Mouse (Mus musculus) kidney, postnatal 0 days (tissue): ENCODE data around the gene Gjc1. TPM values are rescaled to one million over a fixed set of nuclear protein-coding genes. Genes with fewer than 3 reads are reported as not detected.

Experiments used
- ATAC-seq: fragments of 200-750 bp; cut with Nextera tagmentation; replicated peaks from 2 replicates; pipeline ENCODE4 v1.8.0; 2017; ENCODE audit warnings: low read depth, moderate number of reproducible peaks, moderate TSS enrichment, moderate library complexity; ENCODE audit not compliant: low FRiP score
- DNase-seq: peaks from one replicate; pipeline ENCODE4 v3.0.0-alpha.2; 2016; ENCODE audit warnings: low spot score
- H3K27ac ChIP-seq: fragments of 300-500 bp; sonication (generic); 2 replicates; pipeline ENCODE4 v1.5.1; 2014; ENCODE audit warnings: mild to moderate bottlenecking
- H3K27me3 ChIP-seq: fragments of 300-500 bp; sonication (generic); 2 replicates; pipeline ENCODE4 v1.6.1; 2014; ENCODE audit warnings: low read length, mixed read lengths; ENCODE audit not compliant: insufficient read depth
- H3K36me3 ChIP-seq: fragments of 300-500 bp; sonication (generic); 2 replicates; pipeline ENCODE4 v1.6.1; 2014; ENCODE audit warnings: low read length, mixed read lengths; ENCODE audit not compliant: insufficient read depth
- H3K4me1 ChIP-seq: fragments of 300-500 bp; sonication (generic); replicated peaks from 2 replicates; pipeline ENCODE4 v1.6.1; 2014; ENCODE audit warnings: antibody characterized with exemption, low read length, mixed read lengths; ENCODE audit not compliant: insufficient read depth
- H3K4me2 ChIP-seq: fragments of 300-500 bp; sonication (generic); 2 replicates; pipeline ENCODE4 v1.6.1; 2014; ENCODE audit warnings: mild to moderate bottlenecking, low read length, moderate library complexity, mixed read lengths
- H3K4me3 ChIP-seq: fragments of 300-500 bp; sonication (generic); replicated peaks from 2 replicates; pipeline ENCODE4 v1.5.1; 2014; ENCODE audit warnings: low read depth, low read length
- H3K9ac ChIP-seq: fragments of 300-500 bp; sonication (generic); 2 replicates; pipeline ENCODE4 v1.6.1; 2014; ENCODE audit warnings: low read depth, low read length
- H3K9me3 ChIP-seq: fragments of 300-500 bp; sonication (generic); replicated peaks from 2 replicates; pipeline ENCODE4 v1.6.1; 2016; ENCODE audit warnings: low read length, inconsistent platforms, mixed read lengths
- CTCF ChIP-seq: IDR thresholded peaks from 2 replicates; pipeline ENCODE4 v1.5.1; 2016; ENCODE audit warnings: antibody characterized with exemption, low read depth, mild to moderate bottlenecking, moderate library complexity
- WGBS: fragments of 180-500 bp; shearing (Covaris S2); extraction: QIAGEN DNeasy Blood & Tissue Kit; methylation state at CpG from one replicate; pipeline ENCODE4 v1.1.7; 2014; 5-methylcytosine and 5-hydroxymethylcytosine counted together
- polyA plus RNA-seq: library from polyadenylated mRNA; unstranded; fragments of >200 nt; fragmentation: Nextera tagmentation; extraction: Ambion mirVana; gene quantifications from 2 replicates; pipeline ENCODE4 v1.2.1, GENCODE M21; 2015

The Gjc1 gene
- polyA plus RNA-seq, 1 experiment from 2014 or later: 44.2 TPM

DNA sequence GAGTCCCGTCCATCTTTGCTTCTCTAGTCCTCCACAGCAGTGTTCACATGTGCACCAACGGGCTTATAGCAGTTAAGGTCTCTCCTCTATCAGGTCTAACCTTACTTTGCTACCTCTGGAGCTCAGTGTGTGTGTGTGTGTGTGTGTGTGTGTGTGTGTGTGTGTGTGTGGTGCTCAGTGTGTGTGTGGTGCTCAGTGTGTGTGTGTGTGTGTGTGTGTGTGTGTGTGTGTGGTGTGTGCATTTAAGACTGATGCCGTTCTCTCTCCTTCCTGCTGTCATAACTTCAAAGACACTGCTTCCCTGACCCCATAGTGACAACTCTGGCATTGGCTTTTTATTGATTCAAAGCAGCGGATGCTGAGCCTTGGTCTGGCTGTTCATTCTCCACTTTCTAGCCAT lies 16.0 kb upstream of the Gjc1 start, which contains the start of gene Higd1b:
Gene Higd1b (plus strand): TSS at position 301 of the 400 bp plus-strand sequence.
- WGBS: 55% methylated on average over 4 of the region's 4 CpGs
- no peak within 1 kb of the TSS for H3K4me3 ChIP-seq
- no peak within 1 kb of the TSS for H3K4me2 ChIP-seq
- H3K27me3 ChIP-seq: no peaks in the 10 kb centered on the region
- H3K4me1 ChIP-seq: 0 out of 2 replicates have a peak, but pooled peaks cover 4% of the 10 kb centered on the region
- no peak within 1 kb of the TSS for H3K9ac ChIP-seq
- no peak for ATAC-seq
- TF ChIP-seq CTCF: no peak
- H3K36me3 ChIP-seq: peaks cover 24% of the 10 kb centered on the region; the same call in 1 of the 2 replicates
- H3K9me3 ChIP-seq: no peaks in the 10 kb centered on the region
- no peak for DNase-seq
- peak within 1 kb of the TSS; percentile 19; the same call in 1 of the 2 replicates for H3K27ac ChIP-seq

DNA sequence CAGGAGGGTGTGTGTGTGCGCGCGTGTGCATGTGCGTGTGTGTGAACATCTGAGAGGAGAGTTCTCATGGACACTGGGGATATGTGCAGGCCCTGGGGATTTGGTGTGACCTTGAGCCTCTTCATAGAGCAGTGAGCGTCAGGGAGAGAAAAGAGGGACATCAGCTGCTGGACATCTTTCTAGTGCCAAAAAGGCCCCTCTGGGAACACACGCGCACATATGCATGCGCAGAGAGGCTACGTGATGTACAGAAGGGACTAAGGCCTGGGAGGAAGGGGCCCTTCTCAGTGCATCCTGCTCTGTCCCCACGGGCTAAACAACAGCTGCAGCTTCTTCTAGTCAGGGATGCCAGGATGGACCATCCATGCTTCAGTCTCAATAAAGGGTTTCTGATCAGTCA lies 14.7 kb upstream of the Gjc1 start:
- H3K9me3 ChIP-seq: no peaks in the 10 kb centered on the region
- H3K4me3 ChIP-seq: no peak overlapping the region
- H3K36me3 ChIP-seq: peaks cover 13% of the 10 kb centered on the region; the same call in 1 of the 2 replicates
- WGBS: 83% methylated on average over 10 of the region's 10 CpGs
- DNase-seq (no peak), ATAC-seq (no peak)
- H3K4me1 ChIP-seq: 0 out of 2 replicates have a peak, but pooled peaks cover 4% of the 10 kb centered on the region
- no peaks in the 10 kb centered on the region for H3K27me3 ChIP-seq
- TF ChIP-seq CTCF: no peak
- no peak overlapping the region for H3K4me2 ChIP-seq
- H3K9ac ChIP-seq: no peak overlapping the region
- H3K27ac ChIP-seq: no peak overlapping the region

DNA sequence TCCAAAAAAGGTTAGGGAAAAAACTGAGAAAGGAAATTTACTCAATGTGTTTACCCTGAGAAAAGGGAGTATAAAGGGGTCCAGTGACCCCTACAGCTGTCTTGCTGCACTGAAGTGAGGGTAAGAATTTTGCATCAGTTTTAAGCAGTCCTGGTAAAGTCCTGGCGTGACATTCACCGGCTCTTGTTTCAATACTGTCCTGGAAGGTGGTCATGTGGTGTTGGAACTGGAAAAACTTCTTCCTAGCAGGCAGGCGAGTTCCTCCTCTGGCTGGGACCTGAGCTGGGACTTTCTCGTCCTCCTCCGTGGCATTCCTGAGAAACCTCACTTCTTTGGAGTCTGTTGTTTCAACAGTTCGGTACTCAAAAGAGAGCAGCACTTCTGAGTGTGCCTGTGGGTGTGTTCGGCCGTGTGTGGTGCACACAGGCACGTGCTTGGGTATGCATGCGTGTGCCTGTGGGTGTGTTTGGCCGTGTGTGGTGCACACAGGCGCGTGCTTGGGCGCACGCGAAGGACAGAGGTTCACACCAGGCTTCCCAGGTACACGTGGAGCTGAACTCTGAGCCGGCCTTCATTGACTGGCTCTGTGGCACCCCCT lies 13.3 kb upstream of the Gjc1 start:
- peak; percentile 46; the same call in 1 of the 2 replicates for ATAC-seq
- 35% methylated on average over 18 of the region's 18 CpGs for WGBS
- peak; percentile 17; the same call in 1 of the 2 replicates for TF ChIP-seq CTCF
- H3K4me3 ChIP-seq: no peak overlapping the region
- H3K4me1 ChIP-seq: 0 out of 2 replicates have a peak, but pooled peaks cover 4% of the 10 kb centered on the region
- no peaks in the 10 kb centered on the region for H3K27me3 ChIP-seq
- H3K36me3 ChIP-seq: no peaks in the 10 kb centered on the region
- peak overlapping the region; percentile 42; the same call in 1 of the 2 replicates for H3K27ac ChIP-seq
- peak; percentile 62 for DNase-seq
- H3K4me2 ChIP-seq: no peak overlapping the region
- no peaks in the 10 kb centered on the region for H3K9me3 ChIP-seq
- no peak overlapping the region for H3K9ac ChIP-seq

DNA sequence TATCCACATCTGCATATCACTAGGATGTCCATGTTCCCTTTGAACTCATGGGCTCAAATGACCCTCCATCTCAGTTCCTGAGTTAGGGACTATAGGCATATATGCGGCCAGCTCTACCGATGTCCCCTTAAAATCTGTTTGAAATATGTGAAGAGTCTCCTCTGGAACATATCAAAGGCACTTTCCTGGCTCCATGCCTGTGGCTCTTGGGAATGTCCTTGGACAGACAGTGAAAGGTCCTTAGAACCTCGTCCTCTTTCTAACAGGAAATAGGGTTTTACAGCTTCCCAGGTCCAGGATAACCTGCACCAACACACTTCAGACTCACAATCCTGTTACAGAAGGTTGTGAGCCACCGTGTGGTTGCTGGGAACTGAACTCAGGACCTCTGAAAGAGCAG lies 10.8 kb upstream of the Gjc1 start:
- no peak for DNase-seq
- 63% methylated on average over 4 of the region's 4 CpGs for WGBS

DNA sequence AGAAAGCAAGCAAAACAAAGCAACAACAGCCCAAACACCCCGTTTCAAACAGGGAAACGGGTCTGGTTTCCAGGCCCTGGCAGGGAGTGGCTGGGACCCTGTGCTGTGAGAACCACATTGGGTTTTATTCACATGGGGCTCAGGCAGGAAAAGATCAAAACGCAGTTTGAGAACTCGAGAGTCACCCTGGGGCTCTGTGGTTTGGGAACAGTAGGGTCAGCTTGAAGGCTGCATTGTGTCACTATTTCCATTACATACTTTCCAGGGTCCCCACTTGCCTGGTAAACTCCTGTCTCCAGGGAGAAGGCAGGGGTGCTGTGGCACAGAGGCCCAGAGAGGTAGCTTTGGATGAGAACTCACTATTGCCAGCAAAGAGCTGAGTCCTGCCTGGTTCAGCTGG lies 7.6 kb upstream of the Gjc1 start:
- Histone ChIP-seq H3K4me2 (no peak overlapping the region), H3K9me3 (no peaks in the 10 kb centered on the region), H3K36me3 (no peaks in the 10 kb centered on the region), H3K27ac (no peak overlapping the region), H3K4me3 (no peak overlapping the region), H3K9ac (no peak overlapping the region), H3K27me3 (no peaks in the 10 kb centered on the region), H3K4me1 (no peaks in the 10 kb centered on the region)
- WGBS: 46% methylated on average over 4 of the region's 4 CpGs
- no peak for ATAC-seq
- no peak for TF ChIP-seq CTCF
- DNase-seq: no peak

More for the DNA sequence above, 10.8 kb upstream of the Gjc1 start:
- H3K9me3 ChIP-seq: no peaks in the 10 kb centered on the region
- no peak for TF ChIP-seq CTCF
- H3K4me1 ChIP-seq: 0 out of 2 replicates have a peak, but pooled peaks cover 4% of the 10 kb centered on the region
- H3K27ac ChIP-seq: no peak overlapping the region
- no peaks in the 10 kb centered on the region for H3K36me3 ChIP-seq
- H3K27me3 ChIP-seq: no peaks in the 10 kb centered on the region
- no peak overlapping the region for H3K4me2 ChIP-seq
- no peak overlapping the region for H3K9ac ChIP-seq
- H3K4me3 ChIP-seq: no peak overlapping the region
- ATAC-seq: no peak

DNA sequence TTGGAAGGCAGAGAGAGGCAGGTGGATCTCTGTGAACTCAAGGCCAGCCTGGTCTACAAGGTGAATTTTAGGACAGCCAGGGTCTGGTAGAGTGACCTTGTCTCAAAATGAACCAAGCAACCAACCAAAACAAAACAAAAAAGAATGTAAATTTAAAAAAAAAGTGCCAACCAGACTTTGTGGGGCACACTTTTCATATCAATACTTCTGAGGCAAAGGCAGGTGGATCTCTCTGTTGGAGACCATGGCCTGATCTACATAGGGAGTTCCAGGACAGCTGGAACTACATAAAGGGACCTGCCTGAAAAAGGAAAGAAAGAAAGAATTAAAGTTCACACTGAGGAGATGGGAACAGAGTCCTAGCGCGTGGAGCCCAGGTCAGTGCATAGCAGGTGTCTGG lies 7.0 kb upstream of the Gjc1 start:
- Histone ChIP-seq H3K4me1 (no peaks in the 10 kb centered on the region), H3K27me3 (no peaks in the 10 kb centered on the region), H3K36me3 (no peaks in the 10 kb centered on the region), H3K9ac (no peak overlapping the region), H3K4me3 (no peak overlapping the region), H3K4me2 (no peak overlapping the region), H3K27ac (no peak overlapping the region), H3K9me3 (no peaks in the 10 kb centered on the region)
- DNase-seq (no peak), ATAC-seq (no peak)
- no peak for TF ChIP-seq CTCF
- WGBS: 76% methylated on average over 2 of the region's 2 CpGs
